Mouse (Mus musculus) small intestine, adult 2 months (tissue): ENCODE data around the gene Slc7a6.

Source experiments
- CTCF ChIP-seq: fragments of 200-500 bp; IDR thresholded peaks from 2 replicates; pipeline ENCODE4 v1.5.1; 2012; ENCODE audit warnings: low read depth, mild to moderate bottlenecking, control low read depth, inconsistent platforms, low read length, moderate library complexity, mixed read lengths; ENCODE audit not compliant: insufficient replicate concordance, insufficient read length; ENCODE audit errors: extremely low read depth
- POLR2A ChIP-seq: fragments of 200-500 bp; IDR thresholded peaks from 2 replicates; pipeline ENCODE4 v1.6.1; 2012; ENCODE audit warnings: low read depth, mild to moderate bottlenecking, control low read depth, inconsistent platforms, low read length, moderate library complexity

- TF ChIP-seq CTCF (no peak), POLR2A (peak; percentile 85; the same call in 1 of the 2 replicates)
Measured at GRCm38 (mm10) chr8:106136156-106137130, 32.2 kb upstream of the Slc7a6 start, which contains the start of gene Esrp2.
